Mouse (Mus musculus) embryonic fibroblast, embryonic 13.5 days (primary cell): ENCODE measurements around the gene Hoxa3.

Experiments
- CTCF ChIP-seq: IDR thresholded peaks from 2 replicates; pipeline ENCODE4 v1.5.1; 2011; ENCODE audit warnings: mild to moderate bottlenecking, control low read depth, low read length, moderate library complexity, borderline replicate concordance; ENCODE audit not compliant: insufficient read depth
- POLR2A ChIP-seq: IDR thresholded peaks from 2 replicates; pipeline ENCODE4 v1.6.1; 2011; ENCODE audit warnings: low read depth, mild to moderate bottlenecking, control low read depth, low read length, moderate library complexity

- no peak for TF ChIP-seq POLR2A
- TF ChIP-seq CTCF = no peak
Observed at GRCm38 (mm10) chr6:52157466-52158275, 55.5 kb downstream of the Hoxa3 start.
